Mouse (Mus musculus) liver, adult 2 months (tissue): ENCODE data around the gene Sepsecs.

Source experiments
- CTCF ChIP-seq: fragments of 200-500 bp; IDR thresholded peaks from 2 replicates; pipeline ENCODE4 v1.5.1; 2011; ENCODE audit warnings: low read depth, low read length, control low read depth
- POLR2A ChIP-seq: fragments of 200-500 bp; IDR thresholded peaks from 2 replicates; pipeline ENCODE4 v1.6.1; 2011; ENCODE audit warnings: low read length, control low read depth; ENCODE audit not compliant: insufficient read depth; ENCODE audit errors: extremely low read depth

GRCm38 (mm10) chr5:52670745-52671144, 1.2 kb upstream of the Sepsecs start:
- TF ChIP-seq CTCF (no peak), POLR2A (no peak)
